Mouse (Mus musculus): ENCODE results near the gene 2810006K23Rik. TPM values are rescaled to one million over a fixed set of nuclear protein-coding genes. Genes with fewer than 3 reads are reported as not detected.
"Not testable (repeated sequence)": the region's sequence is repeated elsewhere in the genome, so short reads cannot be mapped to it uniquely, and the experiment has no call there.

Gene 2810006K23Rik
- polyA plus RNA-seq, 1 experiment from 2014 or later, result 13.3 TPM

DNA sequence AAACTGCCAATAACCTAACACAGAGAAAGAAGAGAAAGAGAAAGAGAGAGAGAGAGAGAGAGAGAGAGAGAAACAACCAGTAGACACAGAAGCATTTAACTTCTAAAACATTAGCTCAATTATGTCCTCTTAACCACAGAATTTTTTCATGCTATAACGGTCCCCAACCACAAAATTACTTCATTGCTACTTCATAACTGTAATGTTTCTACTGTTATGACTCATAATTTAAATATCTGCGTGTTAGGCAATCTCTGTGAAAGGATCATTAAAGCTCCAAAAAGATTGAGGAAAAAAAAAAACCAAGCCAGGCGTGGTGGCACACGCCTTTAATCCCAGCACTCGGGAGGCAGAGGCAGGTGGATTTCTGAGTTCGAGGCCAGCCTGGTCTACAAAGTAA, 25.0 kb upstream of the 2810006K23Rik start:
- not testable (repeated sequence) for H3K4me3 ChIP-seq (ENCODE audit: low read length); H3K27me3 ChIP-seq (replicated peaks; ENCODE audit: control insufficient read depth, insufficient read depth, low read length); H3K9me3 ChIP-seq (ENCODE audit: control insufficient read depth, low read length); H3K4me1 ChIP-seq (ENCODE audit: control insufficient read depth, insufficient read depth, low read depth, low read length); ATAC-seq; H3K27ac ChIP-seq (ENCODE audit: low read depth, low read length); H3K9ac ChIP-seq (ENCODE audit: low read depth, low read length); H3K4me2 ChIP-seq (ENCODE audit: low read length)
- 93% methylated on average over 6 of the region's 6 CpGs for WGBS
- peaks cover 26% of the 10 kb centered on the region for H3K36me3 ChIP-seq (ENCODE audit: control insufficient read depth, insufficient read depth, low read length)

DNA sequence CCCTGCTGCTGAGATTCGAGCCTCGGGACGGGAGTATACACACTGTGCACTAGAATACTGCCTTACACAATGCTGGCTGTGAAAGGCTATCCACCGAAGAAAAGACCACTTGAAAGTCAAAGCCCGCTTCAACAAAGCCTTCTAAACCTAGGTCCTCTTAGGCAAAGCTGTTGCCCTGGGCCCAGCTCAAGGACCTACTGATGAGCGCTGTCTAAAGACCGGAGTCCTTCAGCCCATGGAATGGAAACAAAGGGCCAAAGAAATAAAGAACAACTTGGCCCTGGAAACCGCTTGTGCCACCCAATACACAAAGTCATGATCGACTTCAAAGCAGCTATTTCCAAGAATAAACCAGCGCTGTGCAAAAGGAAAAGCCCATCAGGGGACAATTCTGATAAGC, 18.7 kb upstream of the 2810006K23Rik start:
- Histone ChIP-seq H3K4me1 (ENCODE audit: control insufficient read depth, insufficient read depth, low read depth, low read length) (no peaks in the 10 kb centered on the region), H3K4me2 (ENCODE audit: low read length) (no peak overlapping the region), H3K9ac (ENCODE audit: low read depth, low read length) (no peak overlapping the region), H3K27me3 (replicated peaks; ENCODE audit: control insufficient read depth, insufficient read depth, low read length) (no peaks in the 10 kb centered on the region), H3K9me3 (ENCODE audit: control insufficient read depth, low read length) (no peaks in the 10 kb centered on the region), H3K36me3 (ENCODE audit: control insufficient read depth, insufficient read depth, low read length) (peaks cover 29% of the 10 kb centered on the region), H3K27ac (ENCODE audit: low read depth, low read length) (no peak overlapping the region), H3K4me3 (ENCODE audit: low read length) (no peak overlapping the region)
- ATAC-seq, result no peak
- 75% methylated on average over 10 of the region's 10 CpGs for WGBS

DNA sequence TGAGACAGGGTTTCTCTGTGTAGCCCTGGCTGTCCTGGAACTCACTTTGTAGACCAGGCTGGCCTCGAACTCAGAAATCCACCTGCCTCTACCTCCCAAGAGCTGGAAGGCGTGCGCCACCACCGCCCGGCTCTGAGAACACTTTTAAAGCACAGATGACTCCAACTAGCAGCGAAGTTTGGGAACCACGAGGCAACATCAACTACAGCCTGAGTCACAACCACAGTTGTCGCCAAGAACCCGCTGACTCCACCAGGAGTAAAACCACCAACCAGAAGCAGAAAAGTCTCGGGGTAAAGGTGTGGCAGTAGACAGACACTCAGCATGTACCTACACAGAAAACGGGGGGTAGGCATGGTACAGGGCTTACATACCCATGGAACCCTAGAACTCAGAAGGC, 17.8 kb upstream of the 2810006K23Rik start:
- Histone ChIP-seq H3K4me2 (ENCODE audit: low read length) (no peak overlapping the region), H3K4me1 (ENCODE audit: control insufficient read depth, insufficient read depth, low read depth, low read length) (no peaks in the 10 kb centered on the region), H3K9ac (ENCODE audit: low read depth, low read length) (no peak overlapping the region), H3K9me3 (ENCODE audit: control insufficient read depth, low read length) (no peaks in the 10 kb centered on the region), H3K4me3 (ENCODE audit: low read length) (no peak overlapping the region), H3K27ac (ENCODE audit: low read depth, low read length) (no peak overlapping the region), H3K36me3 (ENCODE audit: control insufficient read depth, insufficient read depth, low read length) (peaks cover 33% of the 10 kb centered on the region), H3K27me3 (replicated peaks; ENCODE audit: control insufficient read depth, insufficient read depth, low read length) (no peaks in the 10 kb centered on the region)
- 97% methylated on average over 11 of the region's 11 CpGs for WGBS
- no peak for ATAC-seq

DNA sequence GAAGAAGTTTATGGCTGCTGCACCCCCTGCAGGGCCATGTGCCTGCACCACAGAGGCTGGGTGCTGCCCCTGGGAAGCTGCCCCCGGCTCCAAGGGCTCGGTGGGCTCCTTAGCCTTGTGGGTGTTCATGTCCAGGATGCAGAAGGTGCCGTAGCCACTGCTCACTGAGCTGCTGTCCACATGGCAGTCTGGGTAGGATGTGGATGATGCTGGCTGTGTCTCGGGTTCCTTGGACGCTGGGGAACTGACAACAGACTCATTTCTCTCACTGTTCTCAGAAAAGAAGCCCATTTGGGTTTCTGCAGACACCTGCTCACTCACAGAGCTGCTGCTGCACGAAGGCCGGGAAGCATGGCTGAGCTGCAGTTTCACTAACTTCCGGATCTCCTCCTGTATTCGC, 12.4 kb upstream of the 2810006K23Rik start:
- WGBS, result 87% methylated on average over 9 of the region's 9 CpGs
- Histone ChIP-seq H3K27me3 (replicated peaks; ENCODE audit: control insufficient read depth, insufficient read depth, low read length) (no peaks in the 10 kb centered on the region), H3K36me3 (ENCODE audit: control insufficient read depth, insufficient read depth, low read length) (peaks cover 23% of the 10 kb centered on the region), H3K4me2 (ENCODE audit: low read length) (no peak overlapping the region), H3K9ac (ENCODE audit: low read depth, low read length) (no peak overlapping the region), H3K4me3 (ENCODE audit: low read length) (no peak overlapping the region), H3K4me1 (ENCODE audit: control insufficient read depth, insufficient read depth, low read depth, low read length) (no peaks in the 10 kb centered on the region), H3K9me3 (ENCODE audit: control insufficient read depth, low read length) (no peaks in the 10 kb centered on the region), H3K27ac (ENCODE audit: low read depth, low read length) (no peak overlapping the region)
- ATAC-seq, result no peak

DNA sequence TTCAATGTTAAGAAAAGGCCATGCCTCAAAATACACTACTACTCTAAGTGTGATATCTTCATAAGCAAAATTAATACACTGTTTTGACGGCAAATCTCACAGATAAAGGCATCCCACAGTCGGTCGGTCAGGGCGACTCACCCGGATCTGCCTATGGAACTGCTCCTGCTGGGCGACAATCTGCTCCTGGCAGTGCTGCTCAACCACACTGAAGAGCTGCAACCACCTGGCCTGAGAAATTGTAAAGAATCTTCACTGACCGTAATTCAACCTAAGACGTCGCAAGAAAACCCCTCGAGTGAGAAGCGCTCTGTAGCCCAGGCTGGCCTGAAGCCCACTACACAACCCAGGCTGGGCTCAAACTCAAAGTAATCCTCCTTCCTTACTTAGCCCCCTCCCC, 11.9 kb upstream of the 2810006K23Rik start:
- Histone ChIP-seq H3K9me3 (ENCODE audit: control insufficient read depth, low read length) (no peaks in the 10 kb centered on the region), H3K4me2 (ENCODE audit: low read length) (no peak overlapping the region), H3K9ac (ENCODE audit: low read depth, low read length) (no peak overlapping the region), H3K27me3 (replicated peaks; ENCODE audit: control insufficient read depth, insufficient read depth, low read length) (no peaks in the 10 kb centered on the region), H3K4me1 (ENCODE audit: control insufficient read depth, insufficient read depth, low read depth, low read length) (no peaks in the 10 kb centered on the region), H3K4me3 (ENCODE audit: low read length) (no peak overlapping the region), H3K27ac (ENCODE audit: low read depth, low read length) (no peak overlapping the region), H3K36me3 (ENCODE audit: control insufficient read depth, insufficient read depth, low read length) (peaks cover 23% of the 10 kb centered on the region)
- no peak for ATAC-seq
- 86% methylated on average over 11 of the region's 11 CpGs for WGBS

DNA sequence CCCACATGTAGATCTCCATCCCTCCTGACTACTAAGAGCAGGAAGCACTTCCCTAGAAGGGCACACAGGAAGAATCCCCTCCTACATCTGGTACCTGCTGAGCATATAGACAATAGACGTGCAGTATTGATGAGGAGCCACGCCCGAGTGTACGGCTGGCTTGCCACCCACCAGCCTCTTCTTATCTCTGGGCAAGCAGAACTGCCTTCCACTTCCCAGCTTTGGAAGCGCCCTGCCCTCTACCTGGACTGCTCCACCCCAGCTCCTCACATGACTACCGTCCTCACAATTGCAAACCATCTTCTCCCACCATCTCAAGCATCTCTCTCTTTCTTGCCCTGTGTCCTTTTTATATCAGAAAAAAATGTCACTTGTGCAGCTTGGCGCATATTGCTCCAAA, 10.2 kb upstream of the 2810006K23Rik start:
- Histone ChIP-seq H3K9ac (ENCODE audit: low read depth, low read length) (no peak overlapping the region), H3K4me2 (ENCODE audit: low read length) (no peak overlapping the region), H3K4me1 (ENCODE audit: control insufficient read depth, insufficient read depth, low read depth, low read length) (no peaks in the 10 kb centered on the region), H3K9me3 (ENCODE audit: control insufficient read depth, low read length) (no peaks in the 10 kb centered on the region), H3K36me3 (ENCODE audit: control insufficient read depth, insufficient read depth, low read length) (peaks cover 10% of the 10 kb centered on the region), H3K27ac (ENCODE audit: low read depth, low read length) (no peak overlapping the region), H3K4me3 (ENCODE audit: low read length) (no peak overlapping the region), H3K27me3 (replicated peaks; ENCODE audit: control insufficient read depth, insufficient read depth, low read length) (no peaks in the 10 kb centered on the region)
- WGBS, result 90% methylated on average over 7 of the region's 7 CpGs
- ATAC-seq, result no peak

DNA sequence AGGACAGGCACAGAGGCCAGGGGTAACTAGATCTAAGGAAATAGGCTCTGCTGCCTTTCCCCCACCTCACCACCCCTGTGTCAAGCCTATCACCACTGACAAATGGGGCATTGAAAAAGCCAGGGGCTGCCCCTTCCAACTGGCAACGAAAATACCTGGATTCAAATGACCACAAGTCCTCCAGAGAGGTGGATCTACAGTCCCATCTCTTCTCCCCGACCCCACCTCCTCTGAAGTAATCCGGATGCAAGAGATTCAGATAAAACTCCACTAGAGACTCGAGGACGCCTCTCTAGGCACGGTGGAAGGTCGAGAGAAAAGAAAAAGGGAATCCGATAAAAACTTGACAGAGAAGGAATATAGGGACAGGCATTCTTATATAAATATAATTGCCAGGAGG, 1.1 kb upstream of the 2810006K23Rik start:
- H3K4me1 ChIP-seq (ENCODE audit: control insufficient read depth, insufficient read depth, low read depth, low read length), result peaks cover 16% of the 10 kb centered on the region
- H3K27ac ChIP-seq (ENCODE audit: low read depth, low read length), result peak overlapping the region; percentile 98
- H3K4me3 ChIP-seq (ENCODE audit: low read length), result peak overlapping the region; percentile 74
- H3K9ac ChIP-seq (ENCODE audit: low read depth, low read length), result peak overlapping the region; percentile 85
- H3K36me3 ChIP-seq (ENCODE audit: control insufficient read depth, insufficient read depth, low read length), result peaks cover 3% of the 10 kb centered on the region; the same call in 1 of the 2 replicates
- H3K9me3 ChIP-seq (ENCODE audit: control insufficient read depth, low read length), result no peaks in the 10 kb centered on the region
- ATAC-seq, result no peak
- H3K27me3 ChIP-seq (replicated peaks; ENCODE audit: control insufficient read depth, insufficient read depth, low read length), result no peaks in the 10 kb centered on the region
- peak overlapping the region; percentile 76 for H3K4me2 ChIP-seq (ENCODE audit: low read length)
- 2% methylated on average over 8 of the region's 8 CpGs for WGBS

DNA sequence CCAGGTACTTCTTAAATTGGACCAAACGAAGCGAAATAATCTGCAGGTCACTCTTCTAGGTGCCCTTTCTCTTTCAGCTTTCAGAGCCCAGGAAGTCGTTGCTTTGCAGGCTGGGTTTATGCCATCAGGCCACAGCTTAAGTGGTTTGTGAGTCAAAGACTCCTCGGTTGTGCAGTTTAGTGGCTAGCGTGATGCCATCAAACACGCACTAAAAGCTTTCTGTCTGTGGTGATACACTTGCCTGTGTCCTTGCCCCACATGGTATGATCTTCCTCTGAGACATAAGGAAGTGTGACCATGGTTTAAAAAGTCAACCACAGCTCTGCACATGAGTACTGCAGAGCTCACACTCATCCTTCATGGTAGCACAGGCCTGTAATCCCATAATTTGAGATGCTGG, 2.2 kb downstream of the 2810006K23Rik start:
- no peak overlapping the region for H3K4me2 ChIP-seq (ENCODE audit: low read length)
- no peak overlapping the region for H3K9ac ChIP-seq (ENCODE audit: low read depth, low read length)
- no peak for ATAC-seq
- H3K9me3 ChIP-seq (ENCODE audit: control insufficient read depth, low read length), result no peaks in the 10 kb centered on the region
- H3K4me3 ChIP-seq (ENCODE audit: low read length), result no peak overlapping the region
- H3K36me3 ChIP-seq (ENCODE audit: control insufficient read depth, insufficient read depth, low read length), result no peaks in the 10 kb centered on the region
- H3K27ac ChIP-seq (ENCODE audit: low read depth, low read length), result no peak overlapping the region
- 92% methylated on average over 6 of the region's 6 CpGs for WGBS
- H3K4me1 ChIP-seq (ENCODE audit: control insufficient read depth, insufficient read depth, low read depth, low read length), result peaks cover 27% of the 10 kb centered on the region
- no peaks in the 10 kb centered on the region for H3K27me3 ChIP-seq (replicated peaks; ENCODE audit: control insufficient read depth, insufficient read depth, low read length)

DNA sequence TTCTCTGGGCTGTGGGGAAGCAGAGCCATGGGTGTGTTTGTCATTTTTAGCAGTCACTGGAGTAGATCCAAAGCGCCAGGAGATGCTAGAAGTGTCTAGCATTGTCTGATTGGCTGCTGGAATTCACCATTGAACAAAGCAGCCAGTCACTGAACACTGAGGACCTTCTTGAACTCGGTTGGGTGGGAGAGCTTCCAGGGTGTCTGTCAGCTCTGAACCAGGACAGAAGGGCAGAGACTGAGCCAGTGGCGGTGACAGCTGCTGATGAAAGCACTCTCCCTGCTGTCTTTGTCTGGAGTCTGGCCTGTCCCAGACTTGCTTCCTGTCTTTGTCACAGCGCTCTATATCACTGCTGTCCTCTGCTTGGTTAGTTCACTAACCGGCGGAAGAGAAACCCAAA, 6.5 kb downstream of the 2810006K23Rik start:
- Histone ChIP-seq H3K4me1 (ENCODE audit: control insufficient read depth, insufficient read depth, low read depth, low read length) (peaks cover 16% of the 10 kb centered on the region; the same call in 1 of the 2 replicates), H3K4me2 (ENCODE audit: low read length) (no peak overlapping the region), H3K9ac (ENCODE audit: low read depth, low read length) (0 out of 2 replicates have a peak overlapping the region, but pooled peaks have one; percentile 25), H3K27me3 (replicated peaks; ENCODE audit: control insufficient read depth, insufficient read depth, low read length) (no peaks in the 10 kb centered on the region), H3K36me3 (ENCODE audit: control insufficient read depth, insufficient read depth, low read length) (no peaks in the 10 kb centered on the region), H3K9me3 (ENCODE audit: control insufficient read depth, low read length) (no peaks in the 10 kb centered on the region), H3K27ac (ENCODE audit: low read depth, low read length) (peak overlapping the region; percentile 77), H3K4me3 (ENCODE audit: low read length) (no peak overlapping the region)
- peak; percentile 90 for ATAC-seq
- WGBS, result 11% methylated on average over 6 of the region's 6 CpGs

DNA sequence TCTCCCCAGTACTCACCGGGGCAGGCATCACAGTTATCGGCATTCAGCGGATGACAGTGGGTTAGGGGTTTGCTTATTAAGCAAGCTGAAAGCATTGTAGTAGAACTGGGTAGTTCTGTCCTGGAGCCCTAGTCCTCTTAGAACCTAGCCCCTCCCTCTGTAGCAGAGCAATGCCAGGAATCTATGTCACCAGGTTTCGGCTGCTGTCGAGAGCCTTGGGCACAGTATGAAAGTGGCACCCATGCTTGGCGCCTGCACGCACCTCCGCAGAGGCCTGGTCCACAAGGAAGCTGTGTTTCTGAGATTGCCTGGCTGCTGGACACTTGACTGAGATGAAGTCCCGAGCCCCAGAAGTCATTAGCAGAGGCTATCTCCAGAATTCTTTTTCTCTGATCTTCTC, 9.2 kb downstream of the 2810006K23Rik start:
- Histone ChIP-seq H3K4me1 (ENCODE audit: control insufficient read depth, insufficient read depth, low read depth, low read length) (peaks cover 17% of the 10 kb centered on the region; the same call in 1 of the 2 replicates), H3K9ac (ENCODE audit: low read depth, low read length) (no peak overlapping the region), H3K36me3 (ENCODE audit: control insufficient read depth, insufficient read depth, low read length) (no peaks in the 10 kb centered on the region), H3K9me3 (ENCODE audit: control insufficient read depth, low read length) (no peaks in the 10 kb centered on the region), H3K27ac (ENCODE audit: low read depth, low read length) (no peak overlapping the region), H3K4me3 (ENCODE audit: low read length) (no peak overlapping the region), H3K4me2 (ENCODE audit: low read length) (no peak overlapping the region), H3K27me3 (replicated peaks; ENCODE audit: control insufficient read depth, insufficient read depth, low read length) (no peaks in the 10 kb centered on the region)
- 78% methylated on average over 9 of the region's 9 CpGs for WGBS
- ATAC-seq, result no peak
